ENCODE assay signal across 8 mouse cellular contexts in genomic region chr10:43540442-43541152, GRCm38 (mm10). TPM values are rescaled to one million over a fixed set of nuclear protein-coding genes. Genes with fewer than 3 reads are reported as not detected.
DNase-seq lines count a peak whose midpoint lies in the region; ATAC-seq lines count a peak whose summit lies in the region.

1700021F05Rik (minus strand) TSS chr10:43540994.

- peak within 1 kb of the TSS; percentile 85 for H3K4me3 ChIP-seq in hindbrain, embryonic 12.5 days

- no peaks in the 10 kb centered on the region for H3K27me3 ChIP-seq in hindbrain, embryonic 12.5 days

- H3K9ac ChIP-seq in hindbrain, embryonic 12.5 days = peak within 1 kb of the TSS; percentile 94

- peaks cover 9% of the 10 kb centered on the region for H3K36me3 ChIP-seq in hindbrain, embryonic 12.5 days

- H3K9me3 ChIP-seq in hindbrain, embryonic 12.5 days (replicated peaks) = no peaks in the 10 kb centered on the region

- peaks cover 14% of the 10 kb centered on the region for H3K4me1 ChIP-seq in hindbrain, embryonic 12.5 days

- peak within 1 kb of the TSS; percentile 45; the same call in 1 of the 2 replicates for H3K27ac ChIP-seq in hindbrain, embryonic 12.5 days

- WGBS in hindbrain, embryonic 12.5 days = under 1% methylated on average over 52 of the region's 56 CpGs

- peak; percentile 99 for DNase-seq in MN1 (ENCODE audit: low spot score)
- peak; percentile 95 for DNase-seq in cerebellum, adult 9-10 months
- DNase-seq in frontal cortex, adult 2 months (ENCODE audit: extremely low spot score in 1 of 2, low spot score in 1 of 2) = peak; percentile 78 to 97
- DNase-seq in layer of hippocampus, postnatal 14 days (ENCODE audit: low spot score in 2 of 2) = peak; percentile 93 to 95
- DNase-seq in lung, postnatal 14 days = peak; percentile 97
- DNase-seq in retina, adult 2 months (ENCODE audit: low read depth, low spot score) = peak; percentile 89
- DNase-seq in thymus, postnatal 36 days = peak; percentile 97

- H3K4me2 ChIP-seq in hindbrain, embryonic 12.5 days (replicated peaks) = peak within 1 kb of the TSS; percentile 67

- peak; percentile 100 for ATAC-seq in hindbrain, embryonic 12.5 days (ENCODE audit: low FRiP score)

RNA-seq across cellular contexts. Expression of gene 1700021F05Rik, which starts in this region (rescaled TPM):
- 40.7 and 46.0 TPM in 2 replicates for polyA plus RNA-seq in frontal cortex, adult 2 months (2012; rRNA removed)
- 53.7 and 65.4 TPM in 2 replicates for polyA plus RNA-seq in hindbrain, embryonic 12.5 days (2016; fragmentation: Nextera tagmentation; extraction: Ambion mirVana)
- total RNA-seq in layer of hippocampus, postnatal 14 days (2021) = 10 to 100 TPM; 49.0 to 49.1 TPM

Comparison
In these comparisons a context has a peak if more than half of its experiments do, and no peak if none do; other contexts are left out.
1. Peak in every context shown above with its lines: DNase-seq, ATAC-seq, H3K4me3 ChIP-seq and H3K27ac ChIP-seq.